Mouse (Mus musculus): ENCODE results near the gene Rom1.

DNA sequence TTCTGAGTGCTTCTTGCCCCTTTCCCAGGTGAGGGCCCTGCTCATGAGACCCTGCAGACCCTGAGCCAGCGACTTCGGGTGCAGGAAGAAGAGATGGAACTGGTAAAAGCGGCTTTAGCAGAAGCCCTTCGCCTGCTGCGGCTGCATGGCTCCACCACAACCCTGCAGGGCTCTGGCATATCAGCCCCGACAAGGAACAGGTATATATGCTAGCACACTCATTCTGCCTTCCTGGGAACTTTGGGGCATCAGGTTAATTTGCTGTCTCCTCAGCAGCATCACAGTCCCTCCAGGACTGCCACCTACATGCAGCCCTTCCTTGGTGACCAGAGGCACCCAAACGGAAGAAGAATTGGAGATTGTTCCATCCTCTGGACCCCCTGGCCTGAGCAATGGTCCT is 1.6 kb upstream of the Rom1 start:
- TF ChIP-seq POLR2A (IDR thresholded peaks at IDR 0.05; ENCODE audit: insufficient read length, low read depth), result no peak
- no peak for TF ChIP-seq MYOD1 (IDR thresholded peaks at IDR 0.05; ENCODE audit: control insufficient read depth in 1 of 3, insufficient read length in 2 of 3, low read depth in 2 of 3)
- TF ChIP-seq TCF3 (IDR thresholded peaks at IDR 0.05; ENCODE audit: insufficient read length, low read depth), result no peak
- no peak for TF ChIP-seq SRF (IDR thresholded peaks at IDR 0.05; ENCODE audit: control insufficient read depth, insufficient read length, low read depth)
- no peak for TF ChIP-seq E2F4 (IDR thresholded peaks at IDR 0.05; ENCODE audit: insufficient read depth)
- TF ChIP-seq MAX (IDR thresholded peaks at IDR 0.05; ENCODE audit: low read depth), result no peak
- TF ChIP-seq USF1 (IDR thresholded peaks at IDR 0.05; ENCODE audit: low read depth), result no peak

Measured in myocyte (in vitro differentiated cells).